Mouse (Mus musculus): ENCODE measurements at regions not wholly inside any gene's neighbourhood (a gene's known extent, or its start where the extent isn't known, plus 50 kb on each side); places are given as distances from the start of the nearest gene placed in this dataset.
"Not testable (repeated sequence)": the region's sequence is repeated elsewhere in the genome, so short reads cannot be mapped to it uniquely, and the experiment has no call there.

GRCm38 (mm10) chr5:105358902-105359301 is 56.7 kb upstream of the Lrrc8b start:
- DNase-seq: no peak

GRCm38 (mm10) chr5:105356393-105356792 is 59.2 kb upstream of the Lrrc8b start:
- DNase-seq: not testable (repeated sequence)

- no peak for DNase-seq
Measured at GRCm38 (mm10) chr5:105354041-105354440, 60.5 kb upstream of the Gbp6 start.

- no peak for DNase-seq
Measured at GRCm38 (mm10) chr5:105346463-105346862, 53.0 kb upstream of the Gbp6 start.

- peak; percentile 32 for DNase-seq
Measured at GRCm38 (mm10) chr5:105345953-105346352, 52.5 kb upstream of the Gbp6 start.

- DNase-seq: no peak
Measured at GRCm38 (mm10) chr5:105344808-105345732, 51.6 kb upstream of the Gbp6 start.

- DNase-seq: not testable (repeated sequence)
Measured at GRCm38 (mm10) chr5:105343816-105344215, 50.3 kb upstream of the Gbp6 start.
